Mouse (Mus musculus): Measurements from ENCODE around the gene Setd5.

The Setd5 gene

GRCm38 (mm10) chr6:113049159-113049558 is 28.0 kb upstream of the Setd5 start:
- in situ Hi-C loops (cut with MboI; ENCODE audit: unreplicated experiment in 2 of 2), result loop anchor here (10.0 kb wide), 2 partner anchors 256 to 336 kb away; partner anchors contain the start of genes Brpf1 (in 1 of the 2) and Ttll3 (in 1 of the 2)

- in situ Hi-C loops (cut with MboI; ENCODE audit: unreplicated experiment in 2 of 2), result no loop called here
Observed at GRCm38 (mm10) chr6:113052972-113053371, 24.2 kb upstream of the Setd5 start.

GRCm38 (mm10) chr6:113054552-113055107 is 22.5 kb upstream of the Setd5 start:
- in situ Hi-C loops (cut with MboI; ENCODE audit: unreplicated experiment in 2 of 2), result no loop called here

GRCm38 (mm10) chr6:113060892-113061563 is 16.1 kb upstream of the Setd5 start:
- in situ Hi-C loops (cut with MboI; ENCODE audit: unreplicated experiment in 2 of 2), result no loop called here

- in situ Hi-C loops (cut with MboI; ENCODE audit: unreplicated experiment in 2 of 2), result no loop called here
Observed at GRCm38 (mm10) chr6:113062253-113062652, 14.9 kb upstream of the Setd5 start.

- in situ Hi-C loops (cut with MboI; ENCODE audit: unreplicated experiment in 2 of 2), result no loop called here
Observed at GRCm38 (mm10) chr6:113063363-113063762, 13.8 kb upstream of the Setd5 start.

- in situ Hi-C loops (cut with MboI; ENCODE audit: unreplicated experiment in 2 of 2), result no loop called here
Observed at GRCm38 (mm10) chr6:113065186-113065585, 12.0 kb upstream of the Setd5 start.

- in situ Hi-C loops (cut with MboI; ENCODE audit: unreplicated experiment in 2 of 2), result no loop called here
Observed at GRCm38 (mm10) chr6:113069154-113069553, 8.0 kb upstream of the Setd5 start.

GRCm38 (mm10) chr6:113075261-113075660 is 1.9 kb upstream of the Setd5 start:
- in situ Hi-C loops (cut with MboI; ENCODE audit: unreplicated experiment in 2 of 2), result no loop called here

- in situ Hi-C loops (cut with MboI; ENCODE audit: unreplicated experiment in 2 of 2), result no loop called here
Observed at GRCm38 (mm10) chr6:113076012-113076685, 1.0 kb upstream of the Setd5 start.

- in situ Hi-C loops (cut with MboI; ENCODE audit: unreplicated experiment in 2 of 2), result no loop called here
Observed at GRCm38 (mm10) chr6:113077569-113078030, 435 bp downstream of the Setd5 start.

GRCm38 (mm10) chr6:113078031-113078721 is 1.0 kb downstream of the Setd5 start:
- in situ Hi-C loops (cut with MboI; ENCODE audit: unreplicated experiment in 2 of 2), result no loop called here

GRCm38 (mm10) chr6:113079492-113079891 is 2.3 kb downstream of the Setd5 start:
- in situ Hi-C loops (cut with MboI; ENCODE audit: unreplicated experiment in 2 of 2), result no loop called here

- in situ Hi-C loops (cut with MboI; ENCODE audit: unreplicated experiment in 2 of 2), result no loop called here
Observed at GRCm38 (mm10) chr6:113082229-113082628, 5.1 kb downstream of the Setd5 start.

- in situ Hi-C loops (cut with MboI; ENCODE audit: unreplicated experiment in 2 of 2), result no loop called here
Observed at GRCm38 (mm10) chr6:113084590-113084989, 7.4 kb downstream of the Setd5 start.

GRCm38 (mm10) chr6:113093206-113093605 is 16.0 kb downstream of the Setd5 start:
- in situ Hi-C loops (cut with MboI; ENCODE audit: unreplicated experiment in 2 of 2), result no loop called here

GRCm38 (mm10) chr6:113095547-113095946 is 18.4 kb downstream of the Setd5 start:
- in situ Hi-C loops (cut with MboI; ENCODE audit: unreplicated experiment in 2 of 2), result no loop called here

- in situ Hi-C loops (cut with MboI; ENCODE audit: unreplicated experiment in 2 of 2), result no loop called here
Observed at GRCm38 (mm10) chr6:113097662-113098061, 20.5 kb downstream of the Setd5 start.

GRCm38 (mm10) chr6:113099640-113100289 is 22.6 kb downstream of the Setd5 start:
- in situ Hi-C loops (cut with MboI; ENCODE audit: unreplicated experiment in 2 of 2), result loop anchor here (5.0 kb wide), 2 partner anchors 57 to 397 kb away; no protein-coding TSS in a partner anchor

GRCm38 (mm10) chr6:113102541-113102940 is 25.4 kb downstream of the Setd5 start:
- in situ Hi-C loops (cut with MboI; ENCODE audit: unreplicated experiment in 2 of 2), result loop anchor here (5.0 kb wide), 2 partner anchors 60 to 400 kb away; no protein-coding TSS in a partner anchor

Data from v-Abl transformed pro-B cells (cell line).